Mouse (Mus musculus) bone marrow, adult 2 months (tissue): ENCODE data around the gene Atg101.

Experiments
- CTCF ChIP-seq: fragments of 200-500 bp; IDR thresholded peaks from 2 replicates; pipeline ENCODE4 v1.5.1; 2011; ENCODE audit warnings: low read length, control low read depth; ENCODE audit not compliant: control insufficient read depth, insufficient read depth
- POLR2A ChIP-seq: fragments of 200-500 bp; IDR thresholded peaks from 2 replicates; pipeline ENCODE4 v1.6.1; 2011; ENCODE audit warnings: low read depth, mild to moderate bottlenecking, control low read depth, low read length, borderline replicate concordance; ENCODE audit not compliant: control insufficient read depth

DNA sequence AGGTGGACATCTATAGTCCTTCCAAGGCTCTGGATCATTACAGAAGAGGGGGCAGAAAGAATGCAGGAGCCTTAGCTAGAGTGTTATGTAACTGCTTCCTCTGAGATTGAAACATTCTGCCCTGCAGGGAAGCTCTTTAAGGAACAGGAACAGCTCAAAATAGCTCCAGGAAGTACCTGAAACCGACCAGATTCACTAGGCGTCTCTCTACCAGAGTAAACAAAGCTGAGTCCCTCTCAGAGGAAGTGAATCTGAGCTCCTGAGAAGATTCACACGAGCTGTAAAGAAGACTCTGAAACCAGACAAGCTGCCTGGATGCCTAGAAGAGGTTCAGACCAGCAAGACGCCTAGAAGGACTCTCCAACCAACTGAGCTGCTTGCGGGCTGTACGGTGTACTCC, 31.5 kb upstream of the Atg101 start:
- TF ChIP-seq POLR2A (no peak), CTCF (no peak)
